Mouse (Mus musculus): ENCODE measurements around the gene Dstyk. TPM values are rescaled to one million over a fixed set of nuclear protein-coding genes. Genes with fewer than 3 reads are reported as not detected.
"Not testable (repeated sequence)": the region's sequence is repeated elsewhere in the genome, so short reads cannot be mapped to it uniquely, and the experiment has no call there.

The Dstyk gene
- polyA plus RNA-seq, 1 experiment from 2014 or later, result 16.9 TPM

GRCm38 (mm10) chr1:132434032-132434431 lies 16.7 kb downstream of the Dstyk start:
- WGBS, result 88% methylated on average over 12 of the region's 12 CpGs
- no peaks in the 10 kb centered on the region for H3K9me3 ChIP-seq (ENCODE audit: low read length)
- H3K27ac ChIP-seq (ENCODE audit: low read length), result no peak overlapping the region
- no peak overlapping the region for H3K9ac ChIP-seq (replicated peaks; ENCODE audit: low read length)
- peaks cover 14% of the 10 kb centered on the region for H3K36me3 ChIP-seq (ENCODE audit: insufficient read depth, low read length)
- H3K4me3 ChIP-seq (ENCODE audit: low read length), result no peak overlapping the region
- no peak overlapping the region for H3K4me2 ChIP-seq (replicated peaks; ENCODE audit: low read depth, low read length)
- H3K4me1 ChIP-seq (ENCODE audit: insufficient read depth, low read length), result peaks cover 7% of the 10 kb centered on the region
- no peaks in the 10 kb centered on the region for H3K27me3 ChIP-seq (ENCODE audit: insufficient read depth, low read length)
- ATAC-seq (ENCODE audit: low FRiP score, low TSS enrichment), result no peak

- peaks cover 6% of the 10 kb centered on the region for H3K4me1 ChIP-seq (ENCODE audit: insufficient read depth, low read length)
- no peak overlapping the region for H3K4me3 ChIP-seq (ENCODE audit: low read length)
- H3K36me3 ChIP-seq (ENCODE audit: insufficient read depth, low read length), result peaks cover 23% of the 10 kb centered on the region
- H3K9ac ChIP-seq (replicated peaks; ENCODE audit: low read length), result no peak overlapping the region
- no peaks in the 10 kb centered on the region for H3K27me3 ChIP-seq (ENCODE audit: insufficient read depth, low read length)
- no peaks in the 10 kb centered on the region for H3K9me3 ChIP-seq (ENCODE audit: low read length)
- peak overlapping the region; percentile 51 for H3K27ac ChIP-seq (ENCODE audit: low read length)
- ATAC-seq (ENCODE audit: low FRiP score, low TSS enrichment), result 0 out of 2 replicates have a peak, but pooled peaks have one; percentile 39
- 70% methylated on average over 4 of the region's 4 CpGs for WGBS
- no peak overlapping the region for H3K4me2 ChIP-seq (replicated peaks; ENCODE audit: low read depth, low read length)
Measured at GRCm38 (mm10) chr1:132436320-132436958, 19.1 kb downstream of the Dstyk start.

DNA sequence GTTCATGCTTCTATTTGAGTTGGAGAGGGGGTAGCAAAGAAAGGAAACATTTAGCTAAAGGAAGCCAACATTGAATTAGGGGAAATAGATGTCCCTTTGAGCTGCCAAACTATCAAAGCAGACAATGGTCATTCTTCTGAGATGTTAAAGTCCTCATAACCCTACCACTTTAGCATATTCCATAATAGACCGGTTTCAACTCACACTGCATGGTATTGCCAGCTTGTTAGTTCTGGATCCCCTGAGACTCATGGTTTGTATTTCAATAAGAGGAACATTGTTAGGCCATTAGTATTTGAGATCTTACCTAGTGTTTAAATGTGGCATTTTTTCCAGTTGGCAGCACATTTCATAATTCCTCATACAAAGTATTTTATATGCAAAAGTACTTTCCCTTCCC lies 19.6 kb downstream of the Dstyk start:
- Histone ChIP-seq H3K36me3 (ENCODE audit: insufficient read depth, low read length) (peaks cover 28% of the 10 kb centered on the region), H3K27ac (ENCODE audit: low read length) (peak overlapping the region; percentile 39; the same call in 1 of the 2 replicates), H3K9me3 (ENCODE audit: low read length) (no peaks in the 10 kb centered on the region), H3K27me3 (ENCODE audit: insufficient read depth, low read length) (no peaks in the 10 kb centered on the region), H3K4me2 (replicated peaks; ENCODE audit: low read depth, low read length) (no peak overlapping the region), H3K4me1 (ENCODE audit: insufficient read depth, low read length) (peaks cover 1% of the 10 kb centered on the region), H3K4me3 (ENCODE audit: low read length) (no peak overlapping the region), H3K9ac (replicated peaks; ENCODE audit: low read length) (no peak overlapping the region)
- peak; percentile 15; the same call in 1 of the 2 replicates for ATAC-seq (ENCODE audit: low FRiP score, low TSS enrichment)
- WGBS, result 86% methylated on average over 1 of the region's 1 CpGs

DNA sequence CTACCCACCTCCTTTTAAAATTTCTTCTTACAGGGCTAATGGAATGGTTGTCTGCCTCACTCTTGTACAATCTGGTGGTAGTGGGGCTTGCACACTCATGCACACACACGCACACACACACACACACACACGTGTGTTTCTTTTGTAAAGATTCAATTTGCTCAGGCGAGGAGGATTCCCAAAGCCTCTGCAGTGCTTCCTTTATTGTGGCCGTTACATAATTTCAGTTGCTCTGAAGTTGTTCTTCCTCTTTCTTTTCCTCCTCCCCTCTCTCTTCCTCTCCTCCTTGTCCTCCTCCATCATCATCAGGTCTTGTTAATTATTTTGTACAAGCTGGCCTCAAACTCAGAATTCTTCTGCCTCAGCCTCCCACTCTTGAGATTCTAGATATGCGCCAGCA lies 20.0 kb downstream of the Dstyk start:
- Histone ChIP-seq H3K4me1 (ENCODE audit: insufficient read depth, low read length) (no peaks in the 10 kb centered on the region), H3K27ac (ENCODE audit: low read length) (peak overlapping the region; percentile 70; the same call in 1 of the 2 replicates)
- WGBS, result 78% methylated on average over 5 of the region's 5 CpGs

DNA sequence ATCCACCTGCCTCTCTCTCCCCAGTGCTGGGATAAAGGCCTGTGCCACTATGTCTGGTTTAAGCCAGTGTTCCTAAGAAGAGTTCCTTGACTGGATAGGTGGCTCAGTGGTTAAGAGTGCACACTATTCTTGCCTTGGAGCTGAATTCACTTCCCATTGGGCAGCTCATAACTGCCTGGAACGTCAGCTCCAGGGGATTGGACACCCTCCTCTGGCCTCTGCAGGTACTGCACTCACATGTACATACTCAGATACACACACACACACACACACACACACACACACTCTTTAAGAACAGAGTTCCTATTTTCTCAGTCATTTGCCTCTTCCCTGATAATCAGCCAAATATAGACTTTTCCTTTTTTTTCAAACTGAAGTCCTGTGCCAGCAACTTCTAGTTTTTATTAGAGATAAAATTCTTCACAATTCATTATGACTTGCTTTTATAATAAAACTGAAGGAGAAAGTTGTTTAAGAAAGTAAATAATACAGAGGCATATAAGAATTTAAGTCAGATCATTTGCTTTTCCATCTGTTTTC lies 23.6 kb downstream of the Dstyk start:
- H3K9me3 ChIP-seq (ENCODE audit: low read length), result no peaks in the 10 kb centered on the region
- 58% methylated on average over 1 of the region's 1 CpGs for WGBS
- H3K4me1 ChIP-seq (ENCODE audit: insufficient read depth, low read length), result no peaks in the 10 kb centered on the region
- H3K27me3 ChIP-seq (ENCODE audit: insufficient read depth, low read length), result no peaks in the 10 kb centered on the region
- H3K4me3 ChIP-seq (ENCODE audit: low read length), result no peak overlapping the region
- peaks cover 21% of the 10 kb centered on the region for H3K36me3 ChIP-seq (ENCODE audit: insufficient read depth, low read length)
- no peak overlapping the region for H3K9ac ChIP-seq (replicated peaks; ENCODE audit: low read length)
- no peak overlapping the region for H3K27ac ChIP-seq (ENCODE audit: low read length)
- no peak overlapping the region for H3K4me2 ChIP-seq (replicated peaks; ENCODE audit: low read depth, low read length)
- no peak for ATAC-seq (ENCODE audit: low FRiP score, low TSS enrichment)

More for the DNA sequence above, 20.0 kb downstream of the Dstyk start:
- no peak overlapping the region for H3K4me2 ChIP-seq (replicated peaks; ENCODE audit: low read depth, low read length)
- ATAC-seq (ENCODE audit: low FRiP score, low TSS enrichment), result no peak
- no peak overlapping the region for H3K4me3 ChIP-seq (ENCODE audit: low read length)
- H3K9me3 ChIP-seq (ENCODE audit: low read length), result no peaks in the 10 kb centered on the region
- H3K27me3 ChIP-seq (ENCODE audit: insufficient read depth, low read length), result no peaks in the 10 kb centered on the region
- H3K36me3 ChIP-seq (ENCODE audit: insufficient read depth, low read length), result peaks cover 32% of the 10 kb centered on the region
- H3K9ac ChIP-seq (replicated peaks; ENCODE audit: low read length), result no peak overlapping the region; the same call in 1 of the 2 replicates

- no peak overlapping the region for H3K4me3 ChIP-seq (ENCODE audit: low read length)
- no peak for ATAC-seq (ENCODE audit: low FRiP score, low TSS enrichment)
- H3K4me1 ChIP-seq (ENCODE audit: insufficient read depth, low read length), result no peaks in the 10 kb centered on the region
- H3K9me3 ChIP-seq (ENCODE audit: low read length), result no peaks in the 10 kb centered on the region
- H3K4me2 ChIP-seq (replicated peaks; ENCODE audit: low read depth, low read length), result no peak overlapping the region
- no peak overlapping the region for H3K27ac ChIP-seq (ENCODE audit: low read length)
- peaks cover 33% of the 10 kb centered on the region for H3K36me3 ChIP-seq (ENCODE audit: insufficient read depth, low read length)
- no peak overlapping the region for H3K9ac ChIP-seq (replicated peaks; ENCODE audit: low read length)
- no peaks in the 10 kb centered on the region for H3K27me3 ChIP-seq (ENCODE audit: insufficient read depth, low read length)
- 89% methylated on average over 7 of the region's 7 CpGs for WGBS
Measured at GRCm38 (mm10) chr1:132449742-132450141, 32.4 kb downstream of the Dstyk start.

DNA sequence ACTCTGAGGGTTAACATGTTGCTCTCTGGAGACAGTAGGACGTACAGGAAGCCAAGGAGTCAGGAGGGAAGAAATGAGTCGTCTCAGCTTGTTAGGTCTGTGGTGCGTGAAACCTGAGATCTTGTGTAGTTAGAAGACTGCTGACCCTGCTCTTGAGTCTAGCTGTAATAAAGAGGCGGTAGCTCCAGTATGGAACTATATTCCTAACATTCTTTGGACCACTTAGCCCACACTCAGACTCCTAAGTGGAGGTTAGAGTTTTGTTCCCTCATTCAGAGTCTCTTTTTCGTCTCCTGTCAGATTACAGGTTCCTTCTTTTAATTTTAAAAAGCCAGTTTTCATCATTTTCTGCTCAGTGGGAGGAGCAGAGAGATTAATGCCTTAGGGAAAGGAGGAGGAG lies 47.3 kb downstream of the Dstyk start:
- no peak overlapping the region for H3K4me3 ChIP-seq (ENCODE audit: low read length)
- H3K27ac ChIP-seq (ENCODE audit: low read length), result no peak overlapping the region
- H3K27me3 ChIP-seq (ENCODE audit: insufficient read depth, low read length), result no peaks in the 10 kb centered on the region
- H3K4me1 ChIP-seq (ENCODE audit: insufficient read depth, low read length), result peaks cover 3% of the 10 kb centered on the region; the same call in 1 of the 2 replicates
- no peak for ATAC-seq (ENCODE audit: low FRiP score, low TSS enrichment)
- no peaks in the 10 kb centered on the region for H3K9me3 ChIP-seq (ENCODE audit: low read length)
- 48% methylated on average over 5 of the region's 5 CpGs for WGBS
- no peak overlapping the region for H3K4me2 ChIP-seq (replicated peaks; ENCODE audit: low read depth, low read length)
- H3K9ac ChIP-seq (replicated peaks; ENCODE audit: low read length), result no peak overlapping the region
- H3K36me3 ChIP-seq (ENCODE audit: insufficient read depth, low read length), result peaks cover 31% of the 10 kb centered on the region

DNA sequence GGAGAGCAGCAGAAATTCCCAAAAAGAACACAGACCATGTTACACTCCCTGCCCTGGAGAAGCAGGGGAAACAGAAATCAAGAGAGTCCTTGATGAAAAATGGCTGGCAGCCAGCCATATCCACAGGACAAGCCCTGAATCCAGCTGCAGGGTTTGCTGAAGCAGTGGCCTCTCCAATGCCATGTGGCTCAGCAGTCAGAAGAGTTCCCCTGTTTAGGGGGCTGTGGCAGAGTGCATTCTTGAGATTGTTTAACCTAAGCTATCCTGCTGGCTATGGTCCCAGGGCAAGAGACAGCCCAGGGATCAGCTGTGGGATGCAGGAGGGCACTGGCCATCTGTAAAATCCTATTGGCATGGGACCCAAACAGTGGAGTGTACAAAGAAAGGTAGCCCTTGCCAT lies 51.6 kb downstream of the Dstyk start:
- no peaks in the 10 kb centered on the region for H3K9me3 ChIP-seq (ENCODE audit: low read length)
- no peak overlapping the region for H3K9ac ChIP-seq (replicated peaks; ENCODE audit: low read length)
- peaks cover 3% of the 10 kb centered on the region; the same call in 1 of the 2 replicates for H3K4me1 ChIP-seq (ENCODE audit: insufficient read depth, low read length)
- no peak overlapping the region for H3K27ac ChIP-seq (ENCODE audit: low read length)
- H3K4me3 ChIP-seq (ENCODE audit: low read length), result no peak overlapping the region
- no peak overlapping the region for H3K4me2 ChIP-seq (replicated peaks; ENCODE audit: low read depth, low read length)
- no peak for ATAC-seq (ENCODE audit: low FRiP score, low TSS enrichment)
- H3K36me3 ChIP-seq (ENCODE audit: insufficient read depth, low read length), result peaks cover 14% of the 10 kb centered on the region; the same call in 1 of the 2 replicates
- H3K27me3 ChIP-seq (ENCODE audit: insufficient read depth, low read length), result no peaks in the 10 kb centered on the region

DNA sequence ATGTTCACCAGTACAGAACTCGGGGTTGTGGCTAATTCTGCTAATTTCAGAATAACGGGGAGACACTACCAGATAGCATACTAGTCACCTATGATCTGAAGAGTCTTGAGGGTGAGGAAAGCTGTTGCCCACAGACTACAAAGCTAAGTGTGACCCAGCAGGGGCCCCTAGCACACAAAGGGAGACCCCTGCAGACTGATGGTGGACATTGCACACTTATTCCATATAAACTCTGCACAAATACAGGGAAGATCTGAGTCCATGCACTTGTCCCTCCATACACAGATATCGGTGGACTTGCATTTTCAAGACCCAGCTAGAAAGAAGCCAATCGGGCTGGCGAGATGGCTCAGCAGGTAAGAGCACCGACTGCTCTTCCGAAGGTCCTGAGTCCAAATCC lies 52.2 kb downstream of the Dstyk start:
- Histone ChIP-seq H3K27me3 (ENCODE audit: insufficient read depth, low read length) (no peaks in the 10 kb centered on the region), H3K4me1 (ENCODE audit: insufficient read depth, low read length) (peaks cover 3% of the 10 kb centered on the region; the same call in 1 of the 2 replicates), H3K9me3 (ENCODE audit: low read length) (no peaks in the 10 kb centered on the region), H3K27ac (ENCODE audit: low read length) (no peak overlapping the region), H3K36me3 (ENCODE audit: insufficient read depth, low read length) (peaks cover 10% of the 10 kb centered on the region; the same call in 1 of the 2 replicates), H3K4me3 (ENCODE audit: low read length) (no peak overlapping the region), H3K9ac (replicated peaks; ENCODE audit: low read length) (no peak overlapping the region), H3K4me2 (replicated peaks; ENCODE audit: low read depth, low read length) (no peak overlapping the region)
- no peak for ATAC-seq (ENCODE audit: low FRiP score, low TSS enrichment)
- 95% methylated on average over 7 of the region's 7 CpGs for WGBS

GRCm38 (mm10) chr1:132470031-132470430 lies 52.7 kb downstream of the Dstyk start:
- H3K4me2 ChIP-seq (replicated peaks; ENCODE audit: low read depth, low read length); H3K9ac ChIP-seq (replicated peaks; ENCODE audit: low read length); H3K4me3 ChIP-seq (ENCODE audit: low read length); H3K4me1 ChIP-seq (ENCODE audit: insufficient read depth, low read length); ATAC-seq (ENCODE audit: low FRiP score, low TSS enrichment); H3K27me3 ChIP-seq (ENCODE audit: insufficient read depth, low read length); H3K9me3 ChIP-seq (ENCODE audit: low read length); H3K27ac ChIP-seq (ENCODE audit: low read length): not testable (repeated sequence)
- WGBS, result 85% methylated on average over 1 of the region's 1 CpGs
- H3K36me3 ChIP-seq (ENCODE audit: insufficient read depth, low read length), result peaks cover 10% of the 10 kb centered on the region; the same call in 1 of the 2 replicates

Data from kidney, embryonic 16.5 days (tissue).